Mouse (Mus musculus): Measurements from ENCODE around the gene Mzt1. TPM values are rescaled to one million over a fixed set of nuclear protein-coding genes. Genes with fewer than 3 reads are reported as not detected.

The Mzt1 gene
- 120 and 124 TPM in 2 replicates for polyA plus RNA-seq (2015; fragmentation: Nextera tagmentation; extraction: Ambion mirVana)

GRCm38 (mm10) chr14:99046031-99046781, at the start of gene Mzt1, which contains the start of gene Bora:
Gene Mzt1 (minus strand): TSS chr14:99046134.
Gene Bora (plus strand): TSS chr14:99046222.
- Histone ChIP-seq H3K27ac (ENCODE audit: low read length) (peak within 1 kb of the TSS; percentile 80), H3K4me2 (ENCODE audit: low read length) (peak within 1 kb of the TSS; percentile 75), H3K27me3 (replicated peaks; ENCODE audit: control insufficient read depth, insufficient read depth, low read length) (no peaks in the 10 kb centered on the region), H3K36me3 (ENCODE audit: control insufficient read depth, insufficient read depth) (no peaks in the 10 kb centered on the region), H3K9ac (replicated peaks; ENCODE audit: low read depth, low read length) (peak within 1 kb of the TSS; percentile 98), H3K4me3 (replicated peaks; ENCODE audit: low read length) (peak within 1 kb of the TSS; percentile 98), H3K9me3 (ENCODE audit: control insufficient read depth, low read length) (no peaks in the 10 kb centered on the region), H3K4me1 (replicated peaks; ENCODE audit: control insufficient read depth, insufficient read depth, low read length) (peaks cover 19% of the 10 kb centered on the region)
- peak; percentile 96 for ATAC-seq
- WGBS: under 1% methylated on average over 74 of the region's 81 CpGs

GRCm38 (mm10) chr14:99088947-99089346, 43.0 kb upstream of the Mzt1 start:
- no peaks in the 10 kb centered on the region for H3K9me3 ChIP-seq (ENCODE audit: control insufficient read depth, low read length)
- H3K4me2 ChIP-seq (ENCODE audit: low read length): no peak overlapping the region
- no peak overlapping the region for H3K27ac ChIP-seq (ENCODE audit: low read length)
- no peak overlapping the region for H3K9ac ChIP-seq (replicated peaks; ENCODE audit: low read depth, low read length)
- H3K36me3 ChIP-seq (ENCODE audit: control insufficient read depth, insufficient read depth): peaks cover 35% of the 10 kb centered on the region
- no peak for ATAC-seq
- 94% methylated on average over 7 of the region's 7 CpGs for WGBS
- H3K4me1 ChIP-seq (replicated peaks; ENCODE audit: control insufficient read depth, insufficient read depth, low read length): no peaks in the 10 kb centered on the region
- no peak overlapping the region for H3K4me3 ChIP-seq (replicated peaks; ENCODE audit: low read length)
- no peaks in the 10 kb centered on the region for H3K27me3 ChIP-seq (replicated peaks; ENCODE audit: control insufficient read depth, insufficient read depth, low read length)

GRCm38 (mm10) chr14:99071146-99071545, 25.2 kb upstream of the Mzt1 start:
- peaks cover 7% of the 10 kb centered on the region for H3K36me3 ChIP-seq (ENCODE audit: control insufficient read depth, insufficient read depth)
- no peaks in the 10 kb centered on the region for H3K27me3 ChIP-seq (replicated peaks; ENCODE audit: control insufficient read depth, insufficient read depth, low read length)
- WGBS: 84% methylated on average over 4 of the region's 4 CpGs
- no peak overlapping the region for H3K9ac ChIP-seq (replicated peaks; ENCODE audit: low read depth, low read length)
- H3K9me3 ChIP-seq (ENCODE audit: control insufficient read depth, low read length): no peaks in the 10 kb centered on the region
- no peak overlapping the region for H3K4me2 ChIP-seq (ENCODE audit: low read length)
- ATAC-seq: no peak
- H3K4me1 ChIP-seq (replicated peaks; ENCODE audit: control insufficient read depth, insufficient read depth, low read length): no peaks in the 10 kb centered on the region
- H3K4me3 ChIP-seq (replicated peaks; ENCODE audit: low read length): no peak overlapping the region
- H3K27ac ChIP-seq (ENCODE audit: low read length): no peak overlapping the region

DNA sequence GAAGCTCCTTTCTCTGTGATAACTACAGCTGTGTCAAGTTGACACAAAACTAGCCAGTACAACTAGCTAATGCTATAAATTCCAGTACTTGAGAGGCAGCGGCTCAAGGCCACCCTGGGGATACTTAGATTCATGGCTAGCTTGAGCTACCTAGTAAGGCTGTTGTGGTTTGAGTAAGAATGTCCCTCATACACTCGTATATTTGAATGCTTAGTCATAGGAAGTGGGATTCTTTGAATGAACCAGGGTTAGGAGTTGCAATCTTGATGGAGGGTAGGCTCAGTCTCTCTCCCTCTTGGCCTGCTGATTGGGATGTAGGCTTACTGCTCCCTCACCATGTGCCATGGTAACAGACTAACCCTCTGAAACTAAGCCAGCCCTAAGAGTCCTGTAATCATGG, 17.2 kb upstream of the Mzt1 start:
- no peak for ATAC-seq
- Histone ChIP-seq H3K9me3 (ENCODE audit: control insufficient read depth, low read length) (no peaks in the 10 kb centered on the region), H3K9ac (replicated peaks; ENCODE audit: low read depth, low read length) (no peak overlapping the region), H3K27me3 (replicated peaks; ENCODE audit: control insufficient read depth, insufficient read depth, low read length) (no peaks in the 10 kb centered on the region), H3K4me3 (replicated peaks; ENCODE audit: low read length) (no peak overlapping the region), H3K36me3 (ENCODE audit: control insufficient read depth, insufficient read depth) (no peaks in the 10 kb centered on the region), H3K4me1 (replicated peaks; ENCODE audit: control insufficient read depth, insufficient read depth, low read length) (no peaks in the 10 kb centered on the region), H3K27ac (ENCODE audit: low read length) (no peak overlapping the region), H3K4me2 (ENCODE audit: low read length) (no peak overlapping the region)
- WGBS: 99% methylated on average over 2 of the region's 2 CpGs

- H3K4me1 ChIP-seq (replicated peaks; ENCODE audit: control insufficient read depth, insufficient read depth, low read length): no peaks in the 10 kb centered on the region
- peak overlapping the region; percentile 30; the same call in 1 of the 2 replicates for H3K4me2 ChIP-seq (ENCODE audit: low read length)
- H3K9ac ChIP-seq (replicated peaks; ENCODE audit: low read depth, low read length): 0 out of 2 replicates have a peak overlapping the region, but pooled peaks have one; percentile 13
- peak overlapping the region; percentile 28 for H3K27ac ChIP-seq (ENCODE audit: low read length)
- peak; percentile 80 for ATAC-seq
- no peaks in the 10 kb centered on the region for H3K9me3 ChIP-seq (ENCODE audit: control insufficient read depth, low read length)
- no peaks in the 10 kb centered on the region for H3K36me3 ChIP-seq (ENCODE audit: control insufficient read depth, insufficient read depth)
- 66% methylated on average over 12 of the region's 12 CpGs for WGBS
- H3K4me3 ChIP-seq (replicated peaks; ENCODE audit: low read length): peak overlapping the region; percentile 25
- H3K27me3 ChIP-seq (replicated peaks; ENCODE audit: control insufficient read depth, insufficient read depth, low read length): no peaks in the 10 kb centered on the region
Observed at GRCm38 (mm10) chr14:99060616-99061015, 14.7 kb upstream of the Mzt1 start.

GRCm38 (mm10) chr14:99058959-99059586, 13.1 kb upstream of the Mzt1 start:
- H3K9me3 ChIP-seq (ENCODE audit: control insufficient read depth, low read length): no peaks in the 10 kb centered on the region
- H3K9ac ChIP-seq (replicated peaks; ENCODE audit: low read depth, low read length): no peak overlapping the region
- H3K4me1 ChIP-seq (replicated peaks; ENCODE audit: control insufficient read depth, insufficient read depth, low read length): no peaks in the 10 kb centered on the region
- H3K27ac ChIP-seq (ENCODE audit: low read length): no peak overlapping the region
- H3K4me2 ChIP-seq (ENCODE audit: low read length): no peak overlapping the region
- ATAC-seq: peak; percentile 47; the same call in 1 of the 2 replicates
- H3K27me3 ChIP-seq (replicated peaks; ENCODE audit: control insufficient read depth, insufficient read depth, low read length): no peaks in the 10 kb centered on the region
- WGBS: 74% methylated on average over 7 of the region's 7 CpGs
- H3K36me3 ChIP-seq (ENCODE audit: control insufficient read depth, insufficient read depth): no peaks in the 10 kb centered on the region
- H3K4me3 ChIP-seq (replicated peaks; ENCODE audit: low read length): no peak overlapping the region

DNA sequence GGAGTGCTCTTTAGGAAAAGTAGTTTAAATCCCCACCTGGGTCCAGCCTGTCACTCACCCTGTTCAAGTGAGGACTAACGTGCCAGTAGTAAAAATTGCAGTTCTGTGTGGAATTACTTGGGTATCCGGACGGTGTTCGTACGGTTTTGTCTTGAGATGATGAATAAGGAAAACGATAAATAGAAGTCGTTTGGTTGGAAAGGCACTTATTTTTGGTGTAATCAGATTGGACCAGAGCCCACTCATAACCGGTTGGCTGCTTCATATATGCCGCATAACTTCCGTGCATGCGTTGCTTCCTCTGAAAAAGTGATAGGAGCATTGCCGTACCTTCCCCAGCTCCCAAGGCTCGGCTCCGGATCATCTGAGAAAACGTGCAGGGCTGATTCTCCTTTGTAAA, 848 bp upstream of the Mzt1 start:
- peaks cover 19% of the 10 kb centered on the region for H3K4me1 ChIP-seq (replicated peaks; ENCODE audit: control insufficient read depth, insufficient read depth, low read length)
- no peaks in the 10 kb centered on the region for H3K9me3 ChIP-seq (ENCODE audit: control insufficient read depth, low read length)
- H3K9ac ChIP-seq (replicated peaks; ENCODE audit: low read depth, low read length): peak overlapping the region; percentile 98
- ATAC-seq: no peak; the same call in 1 of the 2 replicates
- H3K4me2 ChIP-seq (ENCODE audit: low read length): peak overlapping the region; percentile 75
- under 1% methylated on average over 15 of the region's 15 CpGs for WGBS
- H3K36me3 ChIP-seq (ENCODE audit: control insufficient read depth, insufficient read depth): no peaks in the 10 kb centered on the region
- H3K27ac ChIP-seq (ENCODE audit: low read length): no peak overlapping the region
- peak overlapping the region; percentile 98 for H3K4me3 ChIP-seq (replicated peaks; ENCODE audit: low read length)
- no peaks in the 10 kb centered on the region for H3K27me3 ChIP-seq (replicated peaks; ENCODE audit: control insufficient read depth, insufficient read depth, low read length)

DNA sequence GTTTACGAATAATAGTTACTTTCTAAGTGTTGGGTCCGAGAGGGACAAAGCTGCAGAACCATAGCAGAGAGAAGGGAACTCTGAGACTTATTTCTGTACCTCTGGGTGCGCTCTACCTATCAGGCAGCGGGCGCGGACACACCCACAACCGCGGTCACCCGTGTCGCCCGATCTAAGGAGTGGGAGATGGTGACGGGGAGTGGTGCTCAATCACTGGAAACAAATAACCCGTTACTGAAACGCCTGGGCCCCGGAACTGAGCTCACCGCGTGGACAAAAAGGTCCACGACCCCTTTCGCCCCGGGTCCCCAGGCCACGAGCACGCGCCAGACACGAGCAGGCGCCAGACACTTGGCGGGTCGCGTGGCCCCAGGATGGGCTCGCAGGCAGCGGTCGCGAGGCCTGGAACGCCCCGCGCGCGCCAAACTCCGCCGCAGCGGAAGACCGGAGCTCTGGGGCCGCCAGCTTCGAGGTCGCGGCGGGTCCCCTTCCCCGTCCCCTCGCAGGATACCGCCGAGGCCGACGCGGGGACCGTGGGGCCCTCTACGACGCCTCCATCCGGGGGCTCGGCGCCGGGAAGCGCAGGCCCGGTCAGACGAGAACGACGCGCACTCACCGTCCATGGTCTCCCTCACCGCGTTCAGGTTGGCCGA, 430 bp downstream of the Mzt1 start:
- peak overlapping the region; percentile 75 for H3K4me2 ChIP-seq (ENCODE audit: low read length)
- H3K9me3 ChIP-seq (ENCODE audit: control insufficient read depth, low read length): no peaks in the 10 kb centered on the region
- WGBS: under 1% methylated on average over 70 of the region's 70 CpGs
- peak overlapping the region; percentile 98 for H3K9ac ChIP-seq (replicated peaks; ENCODE audit: low read depth, low read length)
- no peaks in the 10 kb centered on the region for H3K27me3 ChIP-seq (replicated peaks; ENCODE audit: control insufficient read depth, insufficient read depth, low read length)
- peaks cover 19% of the 10 kb centered on the region for H3K4me1 ChIP-seq (replicated peaks; ENCODE audit: control insufficient read depth, insufficient read depth, low read length)
- peak overlapping the region; percentile 98 for H3K4me3 ChIP-seq (replicated peaks; ENCODE audit: low read length)
- ATAC-seq: peak; percentile 24
- H3K27ac ChIP-seq (ENCODE audit: low read length): peak overlapping the region; percentile 80
- H3K36me3 ChIP-seq (ENCODE audit: control insufficient read depth, insufficient read depth): no peaks in the 10 kb centered on the region

GRCm38 (mm10) chr14:99044718-99045117, 1.2 kb downstream of the Mzt1 start:
- H3K4me2 ChIP-seq (ENCODE audit: low read length): peak overlapping the region; percentile 75
- H3K4me3 ChIP-seq (replicated peaks; ENCODE audit: low read length): peak overlapping the region; percentile 98
- 4% methylated on average over 5 of the region's 5 CpGs for WGBS
- peak overlapping the region; percentile 98 for H3K9ac ChIP-seq (replicated peaks; ENCODE audit: low read depth, low read length)
- H3K9me3 ChIP-seq (ENCODE audit: control insufficient read depth, low read length): no peaks in the 10 kb centered on the region
- ATAC-seq: no peak
- no peaks in the 10 kb centered on the region for H3K27me3 ChIP-seq (replicated peaks; ENCODE audit: control insufficient read depth, insufficient read depth, low read length)
- H3K4me1 ChIP-seq (replicated peaks; ENCODE audit: control insufficient read depth, insufficient read depth, low read length): peaks cover 19% of the 10 kb centered on the region
- no peaks in the 10 kb centered on the region for H3K36me3 ChIP-seq (ENCODE audit: control insufficient read depth, insufficient read depth)
- no peak overlapping the region for H3K27ac ChIP-seq (ENCODE audit: low read length)
